Mouse (Mus musculus) cerebellum, postnatal 10 days (tissue): ENCODE measurements around the gene Abr.

ENCODE experiments used
- DNase-seq, 2 experiments: peaks; one replicate each; pipeline ENCODE4 v3.0.0; 2021; ENCODE audit warnings: mixed read lengths in 2 of 2

Gene Abr

DNA sequence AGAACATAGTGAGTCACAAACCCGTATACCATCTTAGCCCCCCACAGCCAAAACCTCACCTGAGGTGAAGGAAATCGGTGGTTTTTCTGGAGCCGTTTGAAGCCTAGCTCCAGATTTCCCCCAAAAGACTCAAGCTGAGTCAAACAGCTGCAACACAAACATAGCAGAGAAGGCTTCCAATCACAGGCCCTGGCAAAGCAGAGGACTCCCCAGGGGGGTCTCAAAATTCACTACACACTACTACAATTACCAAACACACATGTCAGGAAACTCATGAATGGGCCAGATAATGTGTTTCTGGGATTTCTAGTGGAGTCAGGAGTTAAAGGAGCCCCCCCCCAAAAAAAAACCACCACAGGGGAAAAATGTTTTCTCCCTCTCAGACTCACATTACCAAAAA is 56.0 kb downstream of the Abr start:
- DNase-seq, result no peak

DNA sequence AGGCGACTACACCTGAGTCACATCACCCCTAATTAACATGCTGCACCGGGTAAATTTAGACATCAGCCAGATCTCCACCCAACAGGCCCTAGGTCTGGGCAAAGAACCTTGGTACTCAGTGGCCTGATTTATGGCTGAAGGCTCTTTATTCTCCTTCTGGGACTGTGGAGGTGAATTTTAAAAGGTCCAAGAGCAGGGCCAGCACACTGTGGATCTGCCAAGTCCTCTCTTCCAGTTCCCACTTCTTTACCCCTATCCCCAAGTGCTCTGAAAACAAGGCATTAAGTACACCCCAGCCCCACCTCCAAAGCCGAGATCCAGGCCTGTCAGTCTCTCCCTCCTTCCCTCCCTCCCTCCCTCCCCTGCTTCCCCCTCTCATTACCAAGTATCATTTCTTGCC is 59.5 kb downstream of the Abr start:
- DNase-seq, result no peak

DNA sequence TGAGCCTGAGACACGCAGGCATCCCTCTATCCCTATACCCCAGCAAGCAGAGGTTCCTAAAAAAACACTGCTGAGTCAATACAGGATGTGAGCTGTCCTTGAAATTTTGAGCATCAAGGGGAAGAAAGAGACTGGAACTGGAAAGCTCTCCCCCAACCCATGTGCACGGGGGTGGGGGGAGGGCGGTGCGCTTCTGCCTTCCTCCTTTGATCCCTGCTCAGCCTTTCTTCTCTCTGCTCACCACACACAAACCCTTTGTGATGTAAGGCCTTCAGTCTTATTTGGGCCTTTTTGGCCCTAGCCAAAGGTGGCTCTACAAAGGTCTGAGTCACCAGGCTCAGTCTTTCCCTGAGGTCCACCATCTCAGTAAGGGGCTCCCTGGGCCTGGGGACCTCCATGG is 59.9 kb downstream of the Abr start:
- DNase-seq, result no peak

DNA sequence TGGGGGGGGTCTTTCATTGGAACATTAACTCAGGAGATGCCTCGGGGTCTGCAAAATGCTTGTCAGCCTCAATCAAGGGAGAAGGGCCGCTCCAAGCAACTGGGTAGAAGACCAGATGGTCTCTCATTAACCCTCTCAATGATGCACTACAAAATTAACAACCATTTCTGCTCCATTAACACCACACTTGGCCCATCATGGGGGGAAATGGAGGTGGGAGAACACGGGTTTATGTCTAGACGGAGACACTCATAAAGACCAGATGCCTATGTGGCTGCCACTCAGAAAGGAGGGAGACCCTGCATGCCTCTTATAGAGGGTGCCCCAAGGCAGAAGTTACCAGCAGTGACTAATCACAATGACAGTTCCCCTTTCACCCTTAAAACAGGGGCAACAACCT is 64.3 kb downstream of the Abr start:
- peak in 1 of 2 experiments; percentile 36 for DNase-seq

- DNase-seq, result peak in 1 of 2 experiments; percentile 15
Measured at GRCm38 (mm10) chr11:76548153-76548721, 73.9 kb downstream of the Abr start.

GRCm38 (mm10) chr11:76547420-76547819 is 74.7 kb downstream of the Abr start:
- DNase-seq, result no peak

DNA sequence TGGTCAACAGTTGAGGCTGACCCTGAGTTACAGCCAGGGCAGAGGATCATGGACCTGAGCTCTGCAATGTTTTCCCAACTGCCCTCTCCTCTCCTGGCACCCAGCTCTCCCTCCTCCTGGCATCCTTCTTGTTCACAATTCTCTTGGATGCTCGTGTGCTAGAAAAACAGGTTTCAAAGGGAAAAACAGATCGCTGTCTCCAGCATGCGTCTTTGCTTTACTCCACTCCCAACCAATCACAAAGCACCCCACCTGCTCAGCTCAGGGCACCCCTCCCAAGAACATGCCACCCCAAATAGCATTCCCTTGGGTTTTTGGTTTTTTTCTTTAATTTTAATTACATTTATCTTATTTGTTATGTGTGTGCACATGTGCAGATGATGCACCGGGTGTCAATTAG is 75.7 kb downstream of the Abr start:
- no peak for DNase-seq

GRCm38 (mm10) chr11:76543300-76543699 is 78.8 kb downstream of the Abr start:
- DNase-seq, result no peak

GRCm38 (mm10) chr11:76540973-76541372 is 81.1 kb downstream of the Abr start:
- DNase-seq, result peak; percentile 92 to 94

- DNase-seq, result peak; percentile 86 to 92
Measured at GRCm38 (mm10) chr11:76537401-76537800, 84.7 kb downstream of the Abr start.

DNA sequence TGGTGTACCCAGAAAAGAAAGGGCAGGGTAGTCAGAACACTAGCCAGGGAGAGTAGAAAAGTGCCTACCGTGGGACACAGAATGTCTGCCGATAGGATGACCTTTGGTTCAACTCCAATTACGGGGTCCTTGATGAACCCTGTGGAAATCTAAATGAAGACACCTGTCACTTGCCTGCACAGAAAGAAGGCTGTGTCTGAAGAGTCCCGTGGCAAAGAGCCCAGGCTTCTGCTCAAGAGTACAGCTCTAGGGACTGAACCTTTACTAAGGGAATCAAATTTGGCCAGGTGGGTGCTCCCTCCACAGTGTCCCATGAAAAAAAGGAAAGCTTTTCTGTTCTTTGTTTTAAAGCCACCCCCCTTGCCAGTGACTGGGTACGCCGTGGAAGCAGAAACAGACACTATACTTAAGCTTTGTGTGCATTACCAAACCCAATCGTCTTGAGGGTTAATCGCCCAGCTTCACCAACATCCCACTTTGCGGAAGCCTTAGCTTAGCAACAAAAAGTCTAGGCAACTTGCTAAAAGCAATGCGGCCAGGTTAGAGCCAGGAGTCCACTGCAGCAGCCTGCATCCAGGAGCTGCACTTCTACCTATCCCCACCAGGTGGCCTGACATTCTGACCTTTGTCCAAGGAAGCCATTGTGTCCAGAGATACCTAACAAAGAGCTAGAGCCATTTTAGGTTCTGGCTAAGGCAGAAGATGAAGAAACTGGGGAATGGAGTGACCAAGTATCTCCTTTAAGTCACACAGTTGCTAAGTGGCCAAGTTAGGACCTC is 85.3 kb downstream of the Abr start:
- peak; percentile 67 to 77 for DNase-seq

DNA sequence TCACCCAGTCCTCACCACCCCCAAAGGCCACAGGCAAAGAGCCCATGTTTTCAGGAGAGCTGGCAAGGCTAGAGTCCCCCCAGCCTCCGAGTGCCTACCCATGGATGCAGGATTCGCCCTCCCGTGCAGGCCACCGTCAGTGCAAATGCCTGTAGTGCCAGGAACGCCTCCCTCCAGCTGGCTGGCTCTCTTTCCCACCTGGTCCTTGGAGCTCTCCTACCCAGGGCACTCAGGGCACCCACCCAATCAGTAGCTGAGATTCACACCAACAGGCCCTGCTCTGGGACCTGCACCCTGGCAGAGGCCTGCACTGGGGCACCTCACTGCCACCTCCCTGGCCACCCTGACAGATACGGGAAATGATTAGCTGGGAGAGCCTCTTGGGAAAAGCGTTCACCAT is 90.1 kb downstream of the Abr start:
- DNase-seq, result peak; percentile 48 to 67

- DNase-seq, result peak in 1 of 2 experiments; percentile 51
Measured at GRCm38 (mm10) chr11:76530966-76531678, 91.0 kb downstream of the Abr start.

- DNase-seq, result no peak
Measured at GRCm38 (mm10) chr11:76530168-76530935, 91.8 kb downstream of the Abr start.

GRCm38 (mm10) chr11:76529352-76530141 is 92.6 kb downstream of the Abr start:
- peak; percentile 60 to 74 for DNase-seq

DNA sequence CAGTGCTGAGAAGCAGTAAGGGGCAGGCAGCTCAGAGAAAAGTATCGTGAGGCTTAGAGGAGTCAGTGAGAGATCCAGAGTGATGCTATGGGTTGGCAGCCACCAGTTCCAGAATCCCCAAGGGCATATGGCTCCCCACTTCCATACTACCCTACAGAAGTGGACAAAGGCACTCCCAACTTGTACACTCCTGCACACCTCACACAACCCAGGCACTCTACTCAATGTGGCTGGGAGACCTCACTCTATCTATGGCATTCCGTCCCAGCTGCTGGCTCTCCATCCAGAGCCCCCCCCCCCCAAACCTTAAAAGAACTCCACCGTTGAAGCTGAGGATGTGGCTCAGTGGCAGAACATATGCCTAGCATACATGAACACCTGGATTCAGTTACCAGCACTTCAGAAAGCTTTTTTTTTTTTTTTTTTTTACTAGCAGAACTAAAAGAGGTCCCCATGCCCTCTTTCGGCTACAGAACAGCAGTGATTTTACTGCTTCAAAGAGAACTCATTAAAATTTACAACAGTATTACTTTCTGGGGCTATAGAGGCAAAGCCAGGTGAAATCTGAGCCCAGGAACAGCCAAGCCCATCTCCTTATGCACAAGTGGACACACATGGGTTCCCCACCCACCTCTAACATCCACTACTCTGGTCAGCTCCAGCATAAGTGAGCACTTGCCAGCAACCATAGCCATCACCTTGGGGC is 96.3 kb downstream of the Abr start:
- DNase-seq, result no peak

GRCm38 (mm10) chr11:76524947-76525346 is 97.2 kb downstream of the Abr start:
- DNase-seq, result peak; percentile 87 to 93

DNA sequence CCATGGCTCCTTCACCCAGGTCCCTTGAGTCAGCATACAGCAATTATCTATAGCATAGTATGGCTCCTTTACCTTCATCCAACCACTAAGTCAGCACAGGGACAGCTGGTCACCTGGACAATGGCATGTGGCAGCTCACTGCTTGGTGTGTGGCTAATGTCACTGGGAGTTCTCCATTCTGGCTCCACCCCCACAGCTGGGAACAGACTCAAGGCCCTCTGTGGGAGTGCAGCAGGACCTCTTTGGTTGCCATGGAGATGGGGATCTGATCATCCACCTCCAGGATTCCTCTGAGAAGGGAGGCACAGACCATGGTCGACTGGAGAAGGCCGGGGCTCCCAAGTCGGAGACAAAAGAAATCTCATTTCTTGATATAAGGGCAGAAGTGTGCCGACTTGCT is 98.8 kb downstream of the Abr start:
- peak; percentile 78 to 83 for DNase-seq

DNA sequence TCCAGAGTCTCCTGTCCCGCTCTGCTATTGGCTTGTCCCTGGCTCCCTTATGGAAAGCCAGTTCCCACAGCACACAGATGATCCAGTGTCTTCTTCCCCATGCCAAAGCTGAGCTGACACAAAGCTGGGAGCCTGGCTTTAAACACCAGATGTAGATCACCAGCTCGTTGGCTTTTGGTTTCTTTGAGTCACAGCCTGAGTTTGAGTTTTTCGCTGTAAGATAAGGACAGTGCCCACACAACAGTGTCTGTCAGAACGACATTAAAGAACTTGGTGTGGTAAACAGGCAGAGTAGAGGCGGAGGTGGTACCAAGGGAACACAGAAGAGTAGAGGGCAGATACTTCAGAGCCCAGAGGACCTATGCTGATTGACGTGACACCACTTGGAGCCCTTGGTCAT is 101.2 kb downstream of the Abr start:
- no peak for DNase-seq

DNA sequence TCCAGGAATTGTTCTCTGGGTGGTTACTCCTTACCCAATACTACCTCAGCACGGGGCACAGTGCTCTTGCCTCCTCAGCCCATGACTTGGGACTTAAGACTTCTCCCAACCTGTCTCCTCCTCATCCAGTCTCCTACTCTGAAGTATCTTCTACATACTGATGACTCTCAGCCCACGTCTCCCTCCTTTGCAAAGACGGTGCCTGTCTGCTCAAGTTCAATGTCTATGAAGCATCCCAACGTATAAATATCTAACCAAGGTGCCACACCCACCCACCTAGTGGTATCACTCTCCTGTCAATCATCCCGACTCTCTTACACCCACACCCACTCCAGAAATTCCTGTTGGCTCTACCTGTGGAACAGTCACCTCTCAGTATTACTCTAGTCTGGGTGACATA is 103.5 kb downstream of the Abr start:
- DNase-seq, result no peak

GRCm38 (mm10) chr11:76518125-76518524 is 104.0 kb downstream of the Abr start:
- DNase-seq, result no peak

- no peak for DNase-seq
Measured at GRCm38 (mm10) chr11:76516951-76517350, 105.2 kb downstream of the Abr start.
